In genomic region chr14:121878859-121879206, GRCm38 (mm10) we compare ENCODE assay signal across 8 mouse cellular contexts. TPM values are rescaled to one million over a fixed set of nuclear protein-coding genes. Genes with fewer than 3 reads are reported as not detected.
A peak's percentile ranks its signal among the peaks of the same experiment; 100 is the strongest.
DNase-seq lines count a peak whose midpoint lies in the region; ATAC-seq and TF ChIP-seq lines count a peak whose summit lies in the region.

No protein-coding gene starts in this region.

- peak overlapping the region; percentile 93 for H3K4me3 ChIP-seq in C2C12 (ENCODE audit: insufficient read depth, poor library complexity, severe bottlenecking)
- peak overlapping the region; percentile 86 for H3K4me3 ChIP-seq in forebrain, embryonic 12.5 days (replicated peaks)
- peak overlapping the region; percentile 71 for H3K4me3 ChIP-seq in liver, embryonic 14.5 days (ENCODE audit: insufficient read depth in 1 of 2, low read depth in 2 of 2, low read length in 2 of 2)

- no peak for TF ChIP-seq CTCF in C2C12 (IDR thresholded peaks at IDR 0.05; ENCODE audit: control insufficient read depth, insufficient read depth, insufficient read length)
- no peak for TF ChIP-seq CTCF in liver, embryonic 14.5 days (IDR thresholded peaks at IDR 0.05; ENCODE audit: low read depth)

- WGBS in forebrain, embryonic 12.5 days, result 0% methylated on average over 25 of the region's 27 CpGs
- WGBS in liver, embryonic 14.5 days (ENCODE audit: insufficient replicate concordance), result 1% methylated on average over 27 of the region's 27 CpGs

- TF ChIP-seq EP300 in liver, embryonic 14.5 days (IDR thresholded peaks at IDR 0.05; ENCODE audit: low read depth), result no peak

- peak overlapping the region; percentile 96 for H3ac ChIP-seq in C2C12 (ENCODE audit: control insufficient read depth, insufficient read length, low read depth)

- H3K4me2 ChIP-seq in forebrain, embryonic 12.5 days, result peak overlapping the region; percentile 89
- peak overlapping the region; percentile 93 for H3K4me2 ChIP-seq in liver, embryonic 14.5 days (ENCODE audit: low read depth)

- DNase-seq in frontal cortex, postnatal 25 days (ENCODE audit: low spot score in 2 of 2), result peak; percentile 9 to 20
- DNase-seq in frontal cortex, postnatal 10 days (ENCODE audit: low spot score in 2 of 2), result no peak
- DNase-seq in liver, embryonic 14.5 days (ENCODE audit: low read depth in 3 of 3, low spot score in 3 of 3), result no peak
- DNase-seq in yolk sac, embryonic 10.5 days (ENCODE audit: low spot score), result no peak
- no peak for DNase-seq in natural killer cell, adult 2 months (ENCODE audit: low spot score in 2 of 2)
- DNase-seq in kidney, adult 9 months, result no peak

- H3K79me2 ChIP-seq in C2C12 (ENCODE audit: control insufficient read depth, insufficient read depth), result peaks cover 50% of the 10 kb centered on the region

- no peaks in the 10 kb centered on the region for H3K36me3 ChIP-seq in C2C12 (ENCODE audit: control insufficient read depth, insufficient read depth)
- H3K36me3 ChIP-seq in forebrain, embryonic 12.5 days (replicated peaks), result 0 out of 2 replicates have a peak, but pooled peaks cover 3% of the 10 kb centered on the region
- no peaks in the 10 kb centered on the region for H3K36me3 ChIP-seq in liver, embryonic 14.5 days (replicated peaks; ENCODE audit: control insufficient read depth, insufficient read depth, low read depth)

- peak overlapping the region; percentile 93; the same call in 1 of the 2 replicates for H3K27ac ChIP-seq in forebrain, embryonic 12.5 days
- H3K27ac ChIP-seq in liver, embryonic 14.5 days, result no peak overlapping the region

- no peak for ATAC-seq in forebrain, embryonic 12.5 days (ENCODE audit: low FRiP score)
- ATAC-seq in liver, embryonic 14.5 days (ENCODE audit: insufficient read depth), result peak; percentile 45

- peak overlapping the region; percentile 95 for H3K9ac ChIP-seq in forebrain, embryonic 12.5 days
- H3K9ac ChIP-seq in liver, embryonic 14.5 days (replicated peaks), result peak overlapping the region; percentile 77

- H3K4me1 ChIP-seq in forebrain, embryonic 12.5 days, result peaks cover 29% of the 10 kb centered on the region
- H3K4me1 ChIP-seq in liver, embryonic 14.5 days (replicated peaks; ENCODE audit: control insufficient read depth in 2 of 2, insufficient read depth in 2 of 2, low read length in 1 of 2), result peaks cover 3 to 13% of the 10 kb centered on the region in 2 experiments; a peak in 2 of 4 replicates

- H3K79me3 ChIP-seq in C2C12 (ENCODE audit: low read depth), result peaks cover 19% of the 10 kb centered on the region

- H3K27me3 ChIP-seq in C2C12 (ENCODE audit: control insufficient read depth, insufficient read depth, insufficient read length), result no peaks in the 10 kb centered on the region
- H3K27me3 ChIP-seq in forebrain, embryonic 12.5 days, result peaks cover 4% of the 10 kb centered on the region; the same call in 1 of the 2 replicates
- H3K27me3 ChIP-seq in liver, embryonic 14.5 days (ENCODE audit: control insufficient read depth, insufficient read depth, low read length), result no peaks in the 10 kb centered on the region

- no peaks in the 10 kb centered on the region for H3K9me3 ChIP-seq in forebrain, embryonic 12.5 days
- H3K9me3 ChIP-seq in liver, embryonic 14.5 days (ENCODE audit: control insufficient read depth, low read length), result no peaks in the 10 kb centered on the region

TF ChIP-seq in C2C12, 6 proteins besides CTCF, POLR2A, EP300 and RAD21:
- no peak for TF ChIP-seq MAX (IDR thresholded peaks at IDR 0.05)
- no peak for TF ChIP-seq MYOG (IDR thresholded peaks at IDR 0.05; ENCODE audit: control insufficient read depth, extremely low read depth, insufficient read length)
- no peak for TF ChIP-seq FOSL1 (IDR thresholded peaks at IDR 0.05; ENCODE audit: insufficient read depth, low read length, poor library complexity, severe bottlenecking)
- TF ChIP-seq MYOD1 (IDR thresholded peaks at IDR 0.05; ENCODE audit: control insufficient read depth, insufficient read length, low read depth), result no peak
- no peak for TF ChIP-seq USF1 (IDR thresholded peaks at IDR 0.05; ENCODE audit: low read depth)
- TF ChIP-seq CEBPB (IDR thresholded peaks at IDR 0.05; ENCODE audit: low read depth), result no peak

RNA-seq across cellular contexts. Expression of gene Ubac2, which starts 0.4 kb away (rescaled TPM):
- polyA plus RNA-seq in C2C12 (2012; fragmentation: generic; extraction: Trizol), result 37.8 TPM
- 67.0 and 67.4 TPM in 2 replicates for polyA plus RNA-seq in forebrain, embryonic 12.5 days (2016; fragmentation: Nextera tagmentation; extraction: Ambion mirVana)
- polyA plus RNA-seq in liver, embryonic 14.5 days (2012; rRNA removed), result 9.4 and 10.1 TPM in 2 replicates
- 16.4 TPM in 2 replicates for polyA plus RNA-seq in liver, embryonic 14.5 days (2014; fragmentation: Nextera tagmentation; extraction: Ambion mirVana)

RNA-seq across cellular contexts. Expression of gene Gpr18, which starts 36.7 kb away (rescaled TPM):
- polyA plus RNA-seq in C2C12 (2012; fragmentation: generic; extraction: Trizol), result 0.07 TPM
- polyA plus RNA-seq in forebrain, embryonic 12.5 days (2016; fragmentation: Nextera tagmentation; extraction: Ambion mirVana), result 0.20 and 0.35 TPM in 2 replicates
- 0.08 and 0.12 TPM in 2 replicates for polyA plus RNA-seq in liver, embryonic 14.5 days (2012; rRNA removed)
- 0.17 TPM in 1 of 2 replicates, not detected in the other for polyA plus RNA-seq in liver, embryonic 14.5 days (2014; fragmentation: Nextera tagmentation; extraction: Ambion mirVana)

Comparison
In these comparisons a context has a peak if more than half of its experiments do, and no peak if none do; other contexts are left out.
1. DNase-seq: peak in frontal cortex, postnatal 25 days (2 of 2); none in frontal cortex, postnatal 10 days (0 of 2), liver, embryonic 14.5 days (0 of 3), yolk sac, embryonic 10.5 days (single experiment), natural killer cell, adult 2 months (0 of 2) and kidney, adult 9 months (single experiment).
2. Peak in every context shown above with its lines, with median percentiles within 50 percentile points of each other: H3K4me3 ChIP-seq.